Mouse (Mus musculus): Measurements from ENCODE around the gene Taf6l. TPM values are rescaled to one million over a fixed set of nuclear protein-coding genes. Genes with fewer than 3 reads are reported as not detected.

Gene Taf6l
- polyA plus RNA-seq, 1 experiment from 2014 or later, result 25.9 TPM

GRCm38 (mm10) chr19:8725081-8725613, 61.1 kb downstream of the Taf6l start:
- Histone ChIP-seq H3K9me3 (ENCODE audit: control insufficient read depth, low read length) (no peaks in the 10 kb centered on the region), H3K4me1 (replicated peaks; ENCODE audit: control insufficient read depth, insufficient read depth, low read length) (peaks cover 17% of the 10 kb centered on the region), H3K27ac (ENCODE audit: low read depth, low read length) (peak overlapping the region; percentile 98), H3K36me3 (ENCODE audit: control insufficient read depth, insufficient read depth, low read length) (peaks cover 22% of the 10 kb centered on the region), H3K4me3 (ENCODE audit: low read depth, low read length) (peak overlapping the region; percentile 88), H3K4me2 (peak overlapping the region; percentile 87), H3K9ac (ENCODE audit: low read depth, low read length) (peak overlapping the region; percentile 98), H3K27me3 (replicated peaks; ENCODE audit: control insufficient read depth, insufficient read depth, low read length) (no peaks in the 10 kb centered on the region)
- DNase-seq (ENCODE audit: low spot score) (no peak), ATAC-seq (replicated peaks; ENCODE audit: low FRiP score) (no peak)
- WGBS, result 38% methylated on average over 4 of the region's 4 CpGs

Small RNA genes lying within 50 kb of the gene (microRNA-seq; reads per million reads assigned to microRNA genes)
- gene Mir6992 (ENCODE audit: borderline number of aligned reads), result not detected

Other genes with a start within 250 kb of the Taf6l start
- gene Slc22a8, start 195.2 kb downstream of the Taf6l start, polyA plus RNA-seq (2014; fragmentation: Nextera tagmentation; extraction: Ambion mirVana), result 2.0 and 2.9 TPM in 2 replicates
- not detected in 2 replicates for gene Slc22a6, start 168.4 kb downstream of the Taf6l start, polyA plus RNA-seq (2014; fragmentation: Nextera tagmentation; extraction: Ambion mirVana)
- 0.12 TPM in 1 of 2 replicates, not detected in the other for gene Chrm1, start 122.6 kb downstream of the Taf6l start, polyA plus RNA-seq (2014; fragmentation: Nextera tagmentation; extraction: Ambion mirVana)
- gene Slc3a2, start 63.0 kb downstream of the Taf6l start, polyA plus RNA-seq (2014; fragmentation: Nextera tagmentation; extraction: Ambion mirVana), result 150 and 159 TPM in 2 replicates
- 142 and 143 TPM in 2 replicates for gene Wdr74, start 50.6 kb downstream of the Taf6l start, polyA plus RNA-seq (2014; fragmentation: Nextera tagmentation; extraction: Ambion mirVana)
- 1.7 and 2.0 TPM in 2 replicates for gene 1700092M07Rik, start 45.7 kb downstream of the Taf6l start, polyA plus RNA-seq (2014; fragmentation: Nextera tagmentation; extraction: Ambion mirVana)
- gene Stx5a, start 45.0 kb downstream of the Taf6l start, polyA plus RNA-seq (2014; fragmentation: Nextera tagmentation; extraction: Ambion mirVana), result 69.5 and 73.1 TPM in 2 replicates
- gene Nxf1, start 29.3 kb downstream of the Taf6l start, polyA plus RNA-seq (2014; fragmentation: Nextera tagmentation; extraction: Ambion mirVana), result 197 and 198 TPM in 2 replicates
- gene Tmem223, start 15.4 kb downstream of the Taf6l start, polyA plus RNA-seq (2014; fragmentation: Nextera tagmentation; extraction: Ambion mirVana), result 116 and 123 TPM in 2 replicates
- gene Tmem179b, start 11.9 kb downstream of the Taf6l start, polyA plus RNA-seq (2014; fragmentation: Nextera tagmentation; extraction: Ambion mirVana), result 116 and 119 TPM in 2 replicates
- gene Polr2g, start 12.2 kb upstream of the Taf6l start, polyA plus RNA-seq (2014; fragmentation: Nextera tagmentation; extraction: Ambion mirVana), result 152 and 159 TPM in 2 replicates
- gene Zbtb3, start 16.1 kb upstream of the Taf6l start, polyA plus RNA-seq (2014; fragmentation: Nextera tagmentation; extraction: Ambion mirVana), result 3.2 and 4.1 TPM in 2 replicates
- 43.8 and 46.8 TPM in 2 replicates for gene Ttc9c, start 32.9 kb upstream of the Taf6l start, polyA plus RNA-seq (2014; fragmentation: Nextera tagmentation; extraction: Ambion mirVana)
- gene Hnrnpul2, start 33.6 kb upstream of the Taf6l start, polyA plus RNA-seq (2014; fragmentation: Nextera tagmentation; extraction: Ambion mirVana), result 5.5 and 6.4 TPM in 2 replicates
- 0.40 TPM in 1 of 2 replicates, not detected in the other for gene AC129217.1, start 43.4 kb upstream of the Taf6l start, polyA plus RNA-seq (2014; fragmentation: Nextera tagmentation; extraction: Ambion mirVana)
- 52.7 and 52.9 TPM in 2 replicates for gene Bscl2, start 51.0 kb upstream of the Taf6l start, polyA plus RNA-seq (2014; fragmentation: Nextera tagmentation; extraction: Ambion mirVana)
- 2.1 and 2.3 TPM in 2 replicates for gene Gng3, start 52.8 kb upstream of the Taf6l start, polyA plus RNA-seq (2014; fragmentation: Nextera tagmentation; extraction: Ambion mirVana)
- gene Lrrn4cl, start 64.4 kb upstream of the Taf6l start, polyA plus RNA-seq (2014; fragmentation: Nextera tagmentation; extraction: Ambion mirVana), result 0.10 and 0.34 TPM in 2 replicates
- gene Ubxn1, start 85.1 kb upstream of the Taf6l start, polyA plus RNA-seq (2014; fragmentation: Nextera tagmentation; extraction: Ambion mirVana), result 198 and 204 TPM in 2 replicates
- 57.1 and 66.9 TPM in 2 replicates for gene Uqcc3, start 94.5 kb upstream of the Taf6l start, polyA plus RNA-seq (2014; fragmentation: Nextera tagmentation; extraction: Ambion mirVana)
- gene Lbhd1, start 97.3 kb upstream of the Taf6l start, polyA plus RNA-seq (2014; fragmentation: Nextera tagmentation; extraction: Ambion mirVana), result 133 and 147 TPM in 2 replicates
- gene Gm49403, start 97.5 kb upstream of the Taf6l start, polyA plus RNA-seq (2014; fragmentation: Nextera tagmentation; extraction: Ambion mirVana), result not detected in 2 replicates
- gene 1810009A15Rik, start 102.4 kb upstream of the Taf6l start, polyA plus RNA-seq (2014; fragmentation: Nextera tagmentation; extraction: Ambion mirVana), result 163 and 171 TPM in 2 replicates
- not detected in 2 replicates for gene Gm49416, start 102.5 kb upstream of the Taf6l start, polyA plus RNA-seq (2014; fragmentation: Nextera tagmentation; extraction: Ambion mirVana)
- gene Ints5, start 106.6 kb upstream of the Taf6l start, polyA plus RNA-seq (2014; fragmentation: Nextera tagmentation; extraction: Ambion mirVana), result 47.8 and 52.4 TPM in 2 replicates
- 91.8 and 106 TPM in 2 replicates for gene Ganab, start 111.7 kb upstream of the Taf6l start, polyA plus RNA-seq (2014; fragmentation: Nextera tagmentation; extraction: Ambion mirVana)
- 32.3 and 34.8 TPM in 2 replicates for gene B3gat3, start 134.0 kb upstream of the Taf6l start, polyA plus RNA-seq (2014; fragmentation: Nextera tagmentation; extraction: Ambion mirVana)
- 2.4 and 3.9 TPM in 2 replicates for gene Rom1, start 142.9 kb upstream of the Taf6l start, polyA plus RNA-seq (2014; fragmentation: Nextera tagmentation; extraction: Ambion mirVana)
- gene Eml3, start 143.1 kb upstream of the Taf6l start, polyA plus RNA-seq (2014; fragmentation: Nextera tagmentation; extraction: Ambion mirVana), result 22.6 and 26.1 TPM in 2 replicates
- 75.6 and 81.1 TPM in 2 replicates for gene Mta2, start 155.5 kb upstream of the Taf6l start, polyA plus RNA-seq (2014; fragmentation: Nextera tagmentation; extraction: Ambion mirVana)
- gene Tut1, start 167.4 kb upstream of the Taf6l start, polyA plus RNA-seq (2014; fragmentation: Nextera tagmentation; extraction: Ambion mirVana), result 42.4 and 43.2 TPM in 2 replicates
- gene Eef1g, start 180.6 kb upstream of the Taf6l start, polyA plus RNA-seq (2014; fragmentation: Nextera tagmentation; extraction: Ambion mirVana), result 598 and 618 TPM in 2 replicates
- 2.6 and 3.7 TPM in 2 replicates for gene Ahnak, start 202.9 kb upstream of the Taf6l start, polyA plus RNA-seq (2014; fragmentation: Nextera tagmentation; extraction: Ambion mirVana)